Mouse (Mus musculus) gastrocnemius, postnatal 4 days (tissue): Measurements from ENCODE around the gene Cmtm4. TPM values are rescaled to one million over a fixed set of nuclear protein-coding genes. Genes with fewer than 3 reads are reported as not detected.
"Not testable (repeated sequence)": the region's sequence is repeated elsewhere in the genome, so short reads cannot be mapped to it uniquely, and the experiment has no call there.

Experiments used
- DNase-seq, 2 experiments: peaks; one replicate each; pipeline ENCODE4 v3.0.0; 2021 to 2022; ENCODE audit warnings: low spot score in 2 of 2, mixed read lengths in 2 of 2
- total RNA-seq, 2 experiments: library from RNA; stranded (reverse); gene quantifications; 2 replicates each; pipeline ENCODE4 v1.2.3; 2021

Gene Cmtm4
- total RNA-seq, 2 experiments from 2014 or later: 9.9 to 10.5 TPM

DNA sequence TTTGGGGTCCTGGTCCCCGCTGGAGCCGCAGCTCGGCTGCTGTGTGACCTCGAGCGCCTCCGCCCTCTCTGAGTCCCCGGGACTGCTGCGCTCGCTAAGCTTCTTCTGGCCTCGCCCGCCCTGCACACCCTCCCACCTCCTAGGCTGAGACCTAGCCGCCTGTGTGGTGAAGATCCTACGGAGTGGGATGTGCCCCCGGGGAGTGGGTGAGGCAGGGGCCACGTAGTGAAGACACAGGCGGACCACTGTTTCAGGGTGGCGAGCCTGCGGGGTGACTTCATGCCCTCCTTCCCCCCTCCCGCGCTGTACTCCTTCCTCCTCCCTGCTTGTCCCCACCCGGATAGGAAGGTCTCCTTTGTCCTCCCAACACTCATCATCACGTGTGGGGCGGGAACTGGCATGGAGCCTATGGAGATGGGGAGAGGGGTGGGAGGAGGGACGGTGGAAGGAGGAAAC, 54.5 kb downstream of the Cmtm4 start:
- peak; percentile 58 to 83 for DNase-seq

DNA sequence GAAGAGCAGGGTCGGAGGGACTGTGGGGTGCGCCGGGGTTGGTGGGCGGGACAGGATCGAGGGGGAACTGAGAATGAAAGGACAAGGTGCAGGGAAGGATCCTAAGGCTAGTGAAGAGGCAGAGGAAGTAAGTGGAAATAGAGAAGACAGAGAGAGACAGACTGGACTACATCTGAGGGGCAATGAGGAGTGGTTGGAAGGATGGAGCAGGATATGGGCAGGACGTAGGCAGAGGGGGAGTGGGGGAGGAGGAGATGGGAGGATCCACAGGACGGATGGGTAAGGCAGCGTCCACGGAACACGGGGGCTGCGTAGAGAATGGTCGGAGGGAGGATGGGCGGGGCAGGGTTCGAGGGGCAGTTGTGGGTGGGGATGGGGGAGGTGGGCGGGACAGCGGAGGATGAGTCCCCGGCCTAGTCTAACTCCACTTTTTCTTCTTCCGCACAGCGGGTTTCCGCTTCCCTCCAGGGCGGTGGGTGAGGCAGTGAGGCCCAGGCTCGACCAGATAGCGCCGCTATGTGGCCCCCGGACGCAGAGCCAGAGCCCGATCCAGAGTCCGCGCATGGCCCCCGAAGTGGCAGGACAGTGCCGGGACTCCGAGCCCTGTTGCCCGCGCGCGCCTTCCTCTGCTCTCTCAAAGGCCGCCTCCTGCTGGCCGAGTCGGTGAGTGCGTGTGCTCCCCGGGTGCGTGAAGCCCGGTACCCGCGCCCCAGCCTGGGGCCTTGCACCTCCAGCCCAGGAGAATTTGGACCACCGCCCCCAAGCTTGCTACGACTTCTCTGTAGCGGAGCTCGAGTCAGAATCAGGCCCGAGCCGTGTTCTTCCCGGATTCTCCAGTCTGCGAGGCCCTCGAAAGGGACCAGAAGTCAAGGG, 55.1 kb downstream of the Cmtm4 start:
- peak; percentile 74 to 85 for DNase-seq

GRCm38 (mm10) chr8:104339983-104340232, 55.7 kb downstream of the Cmtm4 start:
- no peak for DNase-seq

DNA sequence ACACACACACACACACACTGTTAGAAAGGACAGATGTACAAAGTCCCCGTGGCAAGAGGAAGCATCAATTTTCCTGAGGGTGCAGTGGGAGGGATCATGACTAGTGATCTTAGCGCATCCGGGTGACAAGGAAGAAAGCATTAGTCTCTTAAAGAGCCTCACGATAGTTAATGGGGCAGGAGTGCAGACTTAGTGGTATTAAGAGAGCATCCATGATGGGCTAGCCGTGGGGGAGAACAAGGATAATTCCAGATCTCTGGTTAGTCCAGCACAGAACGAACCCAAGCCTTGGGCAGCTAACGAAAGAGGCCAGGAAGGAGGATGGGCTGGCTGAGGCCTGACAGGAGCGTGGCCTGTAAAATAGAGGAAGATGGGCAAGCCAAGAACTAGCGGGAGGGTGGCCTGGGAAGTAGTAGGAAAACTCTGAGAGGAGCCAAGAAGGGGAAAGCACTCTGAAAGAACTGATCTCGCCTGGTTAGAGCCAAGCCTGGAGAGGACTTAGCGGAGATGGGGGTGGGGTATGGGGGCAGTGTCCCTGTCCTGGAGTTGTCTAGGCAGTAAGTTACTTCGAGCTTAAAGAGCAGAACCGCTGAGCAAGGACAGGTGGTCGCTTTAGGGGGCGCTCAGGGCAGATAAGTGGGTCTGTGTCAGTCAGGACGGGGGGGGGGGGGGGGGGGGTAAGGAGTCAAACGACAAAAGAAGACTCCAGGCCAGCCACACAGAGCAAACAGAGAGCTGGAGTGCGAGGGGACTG, 56.2 kb downstream of the Cmtm4 start, which contains the start of gene Cmtm3:
Gene Cmtm3 (plus strand): TSS at position 182 of the 754 bp plus-strand sequence.
- DNase-seq: peak in 1 of 2 experiments; percentile 42

GRCm38 (mm10) chr8:104337890-104338289, 57.7 kb downstream of the Cmtm4 start:
- no peak for DNase-seq

DNA sequence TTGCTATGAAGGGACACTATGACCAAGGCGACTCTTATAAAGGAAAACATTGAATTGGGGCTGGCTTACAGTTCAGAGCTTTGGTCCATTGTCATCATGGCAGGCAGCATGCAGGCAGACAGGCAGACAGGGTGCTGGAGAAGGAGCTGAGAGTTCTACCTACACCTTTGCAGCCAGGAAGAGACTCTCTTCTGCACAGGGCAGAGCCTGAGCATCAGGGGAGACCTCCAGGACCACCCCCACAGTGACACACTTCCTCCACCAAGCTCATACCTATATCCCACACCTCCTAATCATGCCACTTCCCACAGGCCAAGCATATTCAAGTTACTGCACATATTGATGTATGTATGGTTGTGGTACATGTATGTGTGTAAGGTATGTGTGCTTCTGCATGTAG, 58.8 kb downstream of the Cmtm4 start:
- DNase-seq: no peak

DNA sequence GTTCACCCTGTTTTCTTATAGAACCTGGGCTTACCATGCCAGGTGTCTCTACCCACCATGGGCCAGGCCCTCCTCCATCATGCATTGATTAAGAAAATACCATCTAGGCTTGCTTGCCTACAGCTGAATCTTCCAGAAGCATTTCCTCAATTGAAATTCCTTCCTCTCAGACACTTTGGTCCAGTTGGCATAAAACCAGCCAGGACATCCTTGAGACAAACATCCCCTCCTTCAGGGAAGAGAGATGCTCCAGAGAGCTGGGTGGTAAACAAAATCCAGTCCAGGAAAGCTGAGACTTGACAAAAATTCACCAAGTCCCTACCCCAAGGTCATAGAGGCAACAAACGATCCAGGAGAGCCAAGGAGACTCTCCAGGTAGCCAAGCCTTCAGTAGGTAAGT, 61.4 kb downstream of the Cmtm4 start:
- DNase-seq: no peak

DNA sequence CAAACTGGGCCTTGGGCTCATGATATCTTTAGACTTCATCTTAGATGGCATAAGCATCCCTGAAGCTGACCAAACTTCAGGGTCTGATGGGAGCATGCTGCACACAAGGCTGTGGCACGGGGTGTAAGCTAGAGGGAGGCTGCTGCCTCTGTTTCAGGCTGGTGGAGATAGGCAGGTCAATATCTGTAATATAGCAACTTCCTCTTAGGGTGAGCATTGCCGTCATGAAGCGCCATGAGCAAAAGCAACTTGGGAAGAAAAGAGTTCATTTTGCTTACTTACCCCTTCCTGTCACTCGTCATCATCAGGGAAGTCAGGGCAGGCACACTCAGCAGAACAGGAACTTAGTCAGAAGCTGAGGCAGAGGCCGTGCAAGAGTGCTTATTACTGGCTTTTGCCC, 61.8 kb downstream of the Cmtm4 start:
- no peak for DNase-seq

DNA sequence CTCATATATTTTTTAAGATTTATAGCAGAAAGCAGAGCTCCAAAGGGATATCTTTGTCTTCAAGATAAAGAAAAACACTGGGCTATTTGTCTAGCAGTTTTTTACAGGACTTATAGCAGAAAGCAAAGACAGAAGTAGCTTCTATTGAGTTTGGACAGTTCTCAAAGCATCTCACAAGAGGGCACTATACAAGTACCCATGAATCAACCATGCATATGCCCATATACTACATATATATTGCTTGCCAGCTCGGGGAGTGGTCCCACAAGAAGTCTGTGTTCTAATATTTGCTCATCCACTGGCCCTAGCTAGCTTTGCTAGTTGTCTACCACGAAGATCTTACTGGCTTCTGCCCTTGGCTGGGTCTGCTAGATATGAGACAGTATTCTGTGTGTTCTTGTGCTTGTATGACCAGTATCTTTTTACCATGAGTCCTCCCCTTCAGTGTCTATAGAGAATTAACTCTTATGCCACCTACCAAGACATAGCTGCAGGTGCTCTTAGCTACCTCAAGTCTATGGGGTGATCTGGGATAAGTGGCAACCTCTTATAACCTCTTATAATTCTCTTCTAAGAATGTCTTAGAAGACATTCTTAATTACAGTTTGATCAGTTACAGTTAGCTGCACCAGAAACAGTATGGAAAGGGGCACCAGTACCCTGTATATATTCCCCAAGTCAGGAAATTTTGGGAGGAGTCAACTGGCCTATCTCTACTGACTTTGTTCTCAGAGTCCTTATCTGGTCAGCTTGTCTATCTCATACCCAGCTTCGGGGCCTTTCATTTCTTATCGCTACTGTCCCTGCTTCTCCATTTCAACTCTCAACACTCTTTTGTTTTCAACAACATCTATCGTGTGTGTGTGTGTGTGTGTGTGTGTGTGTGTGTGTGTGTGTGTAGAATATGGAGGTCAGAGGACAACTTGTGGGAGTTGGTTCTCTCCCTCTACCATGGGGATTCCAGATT, 62.7 kb downstream of the Cmtm4 start:
- no peak for DNase-seq

DNA sequence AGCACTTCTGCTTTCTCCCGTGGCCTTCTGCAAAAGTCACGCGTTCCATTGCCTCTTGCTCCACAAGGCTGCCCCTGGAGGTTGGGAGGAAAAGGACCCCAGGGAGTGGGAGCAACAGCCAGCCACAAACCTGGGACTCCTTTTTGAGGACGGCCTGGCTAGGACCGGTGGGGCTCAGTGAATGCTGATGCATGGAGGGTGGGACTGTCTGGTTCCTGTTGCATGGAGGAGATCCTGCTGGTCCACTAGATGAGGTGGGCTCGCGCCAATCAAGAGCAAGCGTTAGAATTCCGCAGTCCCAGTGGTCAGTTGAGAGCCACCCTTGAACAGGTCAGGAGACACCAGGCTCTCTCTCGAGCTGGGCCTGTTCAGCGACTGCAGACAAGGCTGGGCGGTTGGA, 73.7 kb downstream of the Cmtm4 start, which contains the start of gene Cmtm2b:
Gene Cmtm2b (plus strand): TSS at position 301 of the 400 bp plus-strand sequence.
- not testable (repeated sequence) for DNase-seq

GRCm38 (mm10) chr8:104321267-104321666, 74.3 kb downstream of the Cmtm4 start, which contains the start of gene Gm11020:
Gene Gm11020 (plus strand): TSS chr8:104321567.
- DNase-seq: not testable (repeated sequence)

GRCm38 (mm10) chr8:104313311-104313710, 82.3 kb downstream of the Cmtm4 start:
- DNase-seq: no peak

DNA sequence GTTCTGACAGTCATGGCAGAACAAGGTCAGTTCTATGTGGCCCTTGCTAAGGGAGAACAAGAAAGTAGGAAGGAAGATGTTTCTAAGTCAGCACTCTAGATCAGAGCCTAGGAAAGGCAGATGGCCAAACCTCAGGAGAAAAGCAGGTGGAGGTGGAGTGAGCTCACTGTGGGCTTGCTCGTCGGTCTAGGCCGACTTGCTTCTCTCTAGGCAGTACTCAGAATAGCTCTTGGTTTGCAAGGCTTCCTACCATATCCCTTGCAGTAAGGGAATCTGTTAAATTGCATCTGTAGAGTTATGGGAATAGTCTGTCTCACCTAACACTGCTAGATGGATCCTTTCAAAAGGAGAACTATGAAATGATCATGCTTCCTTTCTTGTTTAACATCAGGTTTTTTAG, 83.6 kb downstream of the Cmtm4 start:
- DNase-seq: not testable (repeated sequence)

- peak in 1 of 2 experiments; percentile 52 for DNase-seq
Observed at GRCm38 (mm10) chr8:104309441-104310155, 86.0 kb downstream of the Cmtm4 start, which contains the start of the genes Gm45711 and Cmtm1. Gene Gm45711 (minus strand): TSS chr8:104310081. Gene Cmtm1 (minus strand): TSS chr8:104310145.

DNA sequence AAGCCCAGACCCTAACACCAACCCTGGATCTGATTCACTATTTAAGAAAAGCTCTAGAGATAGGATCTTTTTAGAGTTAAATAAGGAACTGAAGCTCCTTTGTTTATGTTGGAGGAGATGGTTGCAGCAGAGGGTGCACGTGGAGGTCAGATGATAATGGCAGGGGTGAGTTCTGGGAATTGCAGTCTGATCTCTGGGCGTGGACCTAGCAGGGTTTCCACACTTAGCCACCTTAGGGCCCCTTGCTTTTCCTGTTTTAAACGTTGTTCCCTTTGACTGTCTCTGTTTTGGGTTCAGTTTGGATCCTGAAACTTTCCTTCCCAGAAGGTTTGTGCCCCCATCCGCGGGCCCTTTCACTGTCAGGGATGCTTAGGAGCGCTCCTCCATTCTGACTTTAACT, 87.3 kb downstream of the Cmtm4 start:
- DNase-seq: not testable (repeated sequence)

DNA sequence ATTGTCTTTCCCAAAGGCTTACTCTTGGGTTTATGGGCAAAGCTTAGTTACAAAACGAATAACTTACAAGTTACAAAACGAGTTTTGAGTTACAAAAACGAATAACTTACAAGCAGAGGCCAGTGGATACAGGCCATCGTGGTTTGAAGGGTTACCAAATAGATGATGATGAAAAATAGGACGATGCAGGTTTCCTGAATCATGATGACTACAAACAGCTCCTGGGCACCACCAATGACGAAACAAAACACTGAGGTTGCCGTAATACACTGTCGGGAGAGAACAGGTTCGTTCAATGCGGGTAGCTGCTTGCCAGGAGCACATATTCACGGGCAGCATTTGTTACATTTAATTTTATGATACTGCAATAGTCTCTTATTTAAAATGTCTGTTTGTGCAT, 90.6 kb downstream of the Cmtm4 start:
- DNase-seq: no peak

- not testable (repeated sequence) for DNase-seq
Observed at GRCm38 (mm10) chr8:104302536-104302935, 93.1 kb downstream of the Cmtm4 start.

DNA sequence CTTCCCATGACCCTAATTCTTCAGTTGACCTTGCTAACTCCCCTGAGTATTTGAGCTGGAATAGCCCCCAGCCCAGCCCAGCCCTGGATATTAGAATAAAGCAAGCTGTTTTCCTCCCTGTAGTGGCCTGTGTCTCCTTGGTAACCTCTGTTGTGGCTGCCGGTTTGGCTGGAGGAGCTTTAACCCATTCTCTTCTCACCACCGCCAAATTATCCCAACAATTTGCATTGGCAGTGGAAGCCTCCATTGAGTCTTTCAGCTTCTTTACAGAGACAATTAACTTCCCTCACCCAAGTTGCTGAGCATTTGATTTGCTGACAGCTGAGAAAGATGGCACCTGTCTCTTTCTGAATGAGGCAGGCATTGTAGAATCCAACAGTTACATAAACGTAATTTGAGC, 94.0 kb downstream of the Cmtm4 start:
- not testable (repeated sequence) for DNase-seq
